Mouse (Mus musculus): ENCODE data around the gene Tubd1.

Tubd1 gene

DNA sequence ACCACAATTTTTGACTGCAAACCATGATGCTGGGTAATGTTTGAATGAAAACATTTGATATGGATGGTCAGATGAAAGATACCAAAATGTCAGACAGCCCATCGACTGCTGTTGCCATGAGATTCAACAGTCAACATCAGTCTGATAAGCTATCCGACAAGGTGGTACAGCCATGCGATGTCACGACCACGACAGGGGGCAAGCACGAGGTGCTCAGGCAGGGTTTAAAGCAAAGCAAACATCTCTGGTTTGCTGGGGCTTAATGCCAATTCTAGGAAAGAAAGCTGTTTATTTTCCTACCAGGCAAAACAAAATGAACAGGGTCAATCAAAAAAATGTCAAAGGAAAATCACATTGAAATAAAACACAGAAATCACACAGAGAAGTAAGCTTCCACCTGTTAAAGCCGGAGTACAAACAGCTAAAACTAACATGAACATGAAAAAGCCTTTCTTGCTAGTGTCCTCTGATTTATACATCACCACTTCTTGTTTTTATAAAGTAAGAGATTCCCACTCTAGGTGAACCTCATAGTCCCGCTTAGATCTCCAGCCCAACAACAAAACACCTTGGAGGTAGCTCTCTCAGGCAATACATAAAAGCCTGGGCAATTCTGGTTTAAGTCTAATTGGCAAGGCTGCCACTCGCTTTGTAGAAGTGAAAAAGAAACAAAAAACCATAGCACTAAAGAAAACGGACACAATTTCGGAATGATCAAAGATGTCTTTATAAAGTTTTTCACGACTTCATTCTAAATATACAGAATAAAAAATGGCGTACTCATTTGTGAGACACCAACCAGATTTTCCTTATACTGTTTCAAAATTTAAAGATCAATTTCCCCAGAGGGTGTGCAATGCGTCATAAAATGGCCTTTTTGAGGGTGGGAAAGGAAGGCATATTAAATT lies 39.5 kb downstream of the Tubd1 start:
- DNase-seq (ENCODE audit: low spot score in 2 of 2), result no peak

GRCm38 (mm10) chr11:86584898-86585597 lies 40.3 kb downstream of the Tubd1 start:
- DNase-seq (ENCODE audit: low spot score in 2 of 2), result no peak

GRCm38 (mm10) chr11:86585598-86585984 lies 40.8 kb downstream of the Tubd1 start:
- DNase-seq (ENCODE audit: low spot score in 2 of 2), result no peak

GRCm38 (mm10) chr11:86586177-86586867 lies 41.5 kb downstream of the Tubd1 start:
- DNase-seq (ENCODE audit: low spot score in 2 of 2), result peak; percentile 43 to 61

DNA sequence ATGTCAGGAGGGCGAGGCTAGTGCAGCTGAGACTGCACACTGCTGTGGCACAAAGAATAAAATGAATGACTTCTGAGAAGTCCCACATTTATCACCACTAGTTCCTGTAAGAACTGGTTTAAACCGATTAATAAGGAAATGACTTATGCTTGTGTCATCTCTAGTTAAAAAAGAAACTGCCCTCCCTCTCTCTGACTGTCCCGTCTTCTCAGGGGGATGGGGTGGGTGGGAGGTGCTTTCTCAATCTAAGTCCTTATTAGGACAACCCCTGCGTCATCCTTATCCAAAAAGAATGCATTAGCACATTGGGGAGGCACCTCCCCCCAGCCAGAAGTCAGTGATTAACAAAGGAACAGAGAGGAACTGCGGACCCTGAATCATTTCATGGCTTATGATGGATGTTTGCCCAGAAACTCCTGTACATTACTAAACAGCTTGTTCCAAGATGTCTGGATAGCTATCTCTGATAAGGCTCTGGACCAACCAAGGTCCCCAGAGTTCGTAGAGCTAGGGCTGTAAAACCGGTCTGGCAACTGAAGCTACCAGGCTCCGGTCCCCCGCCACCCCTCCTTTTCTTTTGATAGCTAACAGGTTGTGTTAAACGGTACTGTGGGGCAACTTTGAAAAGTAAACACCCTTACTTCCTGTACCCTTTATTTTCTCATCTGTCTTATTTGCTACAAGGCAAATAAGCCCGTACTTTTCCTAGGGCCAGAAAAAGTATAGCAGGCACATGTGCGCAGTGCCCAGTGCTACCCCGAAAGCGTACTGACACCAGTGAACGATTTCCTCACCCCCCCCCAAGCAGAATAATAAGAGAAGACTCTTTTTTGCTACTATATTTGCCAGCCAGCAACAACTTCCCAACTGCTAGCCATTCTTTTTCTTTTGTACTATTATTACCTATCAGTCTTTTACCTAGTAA lies 42.3 kb downstream of the Tubd1 start:
- peak in 1 of 2 experiments; percentile 47 for DNase-seq (ENCODE audit: low spot score in 2 of 2)

- no peak for DNase-seq (ENCODE audit: low spot score in 2 of 2)
Observed at GRCm38 (mm10) chr11:86587830-86588229, 43.0 kb downstream of the Tubd1 start.

DNA sequence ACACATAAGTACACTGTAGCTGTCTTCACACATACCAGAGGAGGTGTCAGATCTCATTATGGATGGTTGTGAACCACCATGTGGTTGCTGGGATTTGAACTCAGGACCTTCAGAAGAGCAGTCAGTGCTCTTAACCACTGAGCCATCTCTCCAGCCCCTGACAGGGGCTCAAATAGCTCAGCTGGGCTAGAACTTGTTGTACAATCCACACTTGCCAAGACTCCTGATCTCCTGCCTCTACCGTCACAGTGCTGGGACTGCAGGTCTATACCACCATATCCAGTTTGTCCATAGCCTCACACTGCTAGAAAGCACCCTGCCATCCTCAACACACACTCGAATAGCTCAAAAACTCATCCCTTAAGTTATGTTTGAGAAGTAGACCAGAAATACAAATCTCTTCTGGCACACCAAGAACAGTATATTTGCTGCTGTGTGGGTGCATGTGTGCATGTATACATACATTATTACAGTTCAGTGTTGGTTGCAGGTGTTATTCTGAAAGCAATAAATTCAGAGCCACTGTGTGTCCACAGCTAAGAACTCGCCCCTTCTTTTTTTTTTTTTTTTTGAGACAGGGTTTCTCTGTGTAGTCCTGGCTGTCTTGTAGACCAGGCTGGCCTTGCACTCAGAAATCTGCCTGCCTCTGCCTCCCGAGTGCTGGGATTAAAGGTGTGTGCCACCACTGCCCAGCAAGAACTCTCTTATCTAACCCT lies 44.0 kb downstream of the Tubd1 start:
- no peak for DNase-seq (ENCODE audit: low spot score in 2 of 2)

GRCm38 (mm10) chr11:86590066-86590465 lies 45.3 kb downstream of the Tubd1 start:
- no peak for DNase-seq (ENCODE audit: low spot score in 2 of 2)

- DNase-seq (ENCODE audit: low spot score in 2 of 2), result no peak
Observed at GRCm38 (mm10) chr11:86590579-86590978, 45.8 kb downstream of the Tubd1 start.

DNA sequence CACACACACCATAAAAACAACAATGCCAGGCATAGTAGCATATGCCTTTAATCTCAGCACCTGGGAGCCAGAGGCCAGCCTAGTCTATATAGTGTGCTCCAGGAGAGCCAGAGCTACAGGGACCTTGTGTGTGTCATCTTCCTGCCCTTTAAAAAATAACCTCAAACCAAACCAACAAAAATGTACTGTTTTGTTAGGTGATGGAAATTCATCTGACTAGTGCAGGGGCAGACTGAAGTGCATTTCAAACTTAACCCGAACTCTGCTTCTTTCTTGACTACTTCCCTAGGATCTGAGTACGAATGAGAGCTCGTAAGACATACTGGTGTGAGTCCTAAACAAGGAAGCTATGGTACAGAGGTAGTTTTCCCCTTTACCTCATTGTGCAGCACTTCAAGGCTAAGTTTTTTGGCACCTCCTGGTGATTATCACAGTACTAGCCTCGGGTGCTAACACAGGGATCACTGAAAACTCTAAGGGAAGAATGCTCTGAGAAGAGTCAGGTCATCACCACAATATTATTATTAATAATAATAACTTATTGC lies 46.6 kb downstream of the Tubd1 start:
- DNase-seq (ENCODE audit: low spot score in 2 of 2), result no peak

DNA sequence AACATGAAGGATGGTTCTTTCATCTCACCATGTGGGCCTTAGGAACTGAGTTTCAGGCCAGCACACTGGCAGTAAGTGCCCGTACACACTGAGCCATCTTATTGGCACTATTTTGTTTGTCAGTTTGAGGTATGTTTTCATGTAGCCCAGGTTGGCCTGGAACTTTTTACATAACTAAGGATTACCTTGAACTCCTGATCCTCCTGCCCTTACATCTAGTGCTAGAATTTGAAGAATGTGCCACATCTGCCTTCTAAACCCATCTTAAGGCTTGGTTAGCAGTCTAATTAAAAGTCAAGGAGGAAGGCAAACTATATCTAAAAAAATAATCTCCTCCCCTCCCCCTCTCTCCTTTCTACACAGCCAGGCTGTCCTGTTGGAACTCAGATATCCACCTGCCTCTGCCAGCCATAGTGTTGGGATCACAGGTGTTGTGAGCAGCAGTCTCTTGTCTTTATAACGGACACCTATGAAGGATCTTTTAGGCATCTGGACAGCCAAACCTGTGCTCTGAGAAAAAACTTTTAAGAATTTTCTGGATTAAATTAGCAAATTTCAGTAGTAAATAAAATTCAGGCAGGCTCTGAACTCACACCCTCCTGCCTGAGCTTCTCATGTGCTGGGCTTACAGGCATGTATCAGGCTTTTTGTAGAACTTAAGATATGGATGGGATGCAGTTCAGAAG lies 47.3 kb downstream of the Tubd1 start:
- no peak for DNase-seq (ENCODE audit: low spot score in 2 of 2)

GRCm38 (mm10) chr11:86592993-86593392 lies 48.2 kb downstream of the Tubd1 start:
- no peak for DNase-seq (ENCODE audit: low spot score in 2 of 2)

GRCm38 (mm10) chr11:86593443-86593842 lies 48.7 kb downstream of the Tubd1 start:
- no peak for DNase-seq (ENCODE audit: low spot score in 2 of 2)

GRCm38 (mm10) chr11:86594188-86594876 lies 49.5 kb downstream of the Tubd1 start:
- no peak for DNase-seq (ENCODE audit: low spot score in 2 of 2)

- no peak for DNase-seq (ENCODE audit: low spot score in 2 of 2)
Observed at GRCm38 (mm10) chr11:86595366-86595765, 50.6 kb downstream of the Tubd1 start.

DNA sequence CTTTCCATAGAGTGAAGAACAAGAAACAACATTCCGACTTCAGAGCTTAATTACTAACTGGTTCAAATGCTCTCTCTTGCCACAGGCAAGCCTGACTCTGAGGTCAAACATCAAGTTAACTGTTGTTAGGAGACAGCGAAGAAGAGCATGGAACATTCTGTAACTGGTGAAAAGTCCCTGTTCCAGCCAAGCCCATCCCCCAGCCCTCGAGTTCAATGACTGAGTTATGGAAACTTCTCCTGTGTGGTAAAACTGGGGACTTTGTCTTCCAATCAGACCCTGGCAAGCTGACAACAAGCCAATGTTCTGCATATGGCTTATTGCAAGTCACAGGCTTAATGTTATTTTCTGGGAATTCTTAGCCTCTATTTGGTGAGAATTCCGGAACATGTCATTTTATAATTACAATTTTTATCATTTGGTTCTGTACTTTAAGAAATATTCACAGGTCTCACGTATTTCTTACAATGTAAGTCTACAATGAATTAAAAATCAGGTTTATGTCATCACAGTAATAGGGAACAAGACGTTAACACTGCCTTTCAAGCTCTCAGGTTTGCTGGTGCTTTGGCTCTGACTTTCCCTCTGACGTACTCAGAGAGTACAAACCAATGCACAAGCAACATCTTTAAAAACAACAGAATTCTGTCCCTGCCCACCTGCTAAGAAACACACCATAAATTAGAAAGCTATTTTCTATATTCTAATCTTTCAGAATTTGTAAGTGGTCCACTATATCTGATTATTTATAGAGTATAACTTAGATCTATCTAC lies 51.6 kb downstream of the Tubd1 start:
- no peak for DNase-seq (ENCODE audit: low spot score in 2 of 2)

- DNase-seq (ENCODE audit: low spot score in 2 of 2), result no peak
Observed at GRCm38 (mm10) chr11:86596976-86597375, 52.2 kb downstream of the Tubd1 start.

DNA sequence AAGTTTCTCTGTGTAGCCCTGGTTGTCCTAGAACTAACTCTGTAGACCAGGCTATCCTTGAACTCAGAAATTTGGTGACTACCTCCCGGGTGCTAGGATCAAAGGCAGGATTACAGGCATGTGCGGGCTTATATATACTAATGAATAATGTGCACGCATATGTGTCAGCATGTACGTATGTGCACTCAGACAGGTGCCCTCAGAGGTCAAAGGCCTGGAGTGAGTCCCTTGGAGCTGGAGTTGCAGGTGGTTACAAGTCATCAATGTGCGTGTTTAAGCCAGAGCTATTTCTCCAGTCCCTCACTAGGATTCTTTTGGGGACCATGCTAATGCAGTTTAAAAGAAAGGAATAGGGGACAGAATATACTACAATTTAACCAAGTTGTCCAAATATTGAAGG lies 53.4 kb downstream of the Tubd1 start:
- DNase-seq (ENCODE audit: low spot score in 2 of 2), result no peak
